Mouse (Mus musculus) intestine, embryonic 16.5 days (tissue): ENCODE data around the gene Tbrg4. TPM values are rescaled to one million over a fixed set of nuclear protein-coding genes. Genes with fewer than 3 reads are reported as not detected.
A peak's percentile ranks its signal among the peaks of the same experiment; 100 is the strongest.

Experiments used
- ATAC-seq: fragments of 200-750 bp; cut with Nextera tagmentation; 2 replicates; pipeline ENCODE4 v1.8.0; 2017; ENCODE audit warnings: moderate TSS enrichment, moderate library complexity
- H3K27ac ChIP-seq: fragments of 300-500 bp; sonication (generic); 2 replicates; pipeline ENCODE4 v1.5.1; 2014; ENCODE audit warnings: mild to moderate bottlenecking, low read length
- H3K27me3 ChIP-seq: fragments of 300-500 bp; sonication (generic); replicated peaks from 2 replicates; pipeline ENCODE4 v1.6.1; 2014; ENCODE audit warnings: low read length, control low read depth, mixed read lengths; ENCODE audit not compliant: control insufficient read depth, insufficient read depth
- H3K36me3 ChIP-seq: fragments of 300-500 bp; sonication (generic); 2 replicates; pipeline ENCODE4 v1.6.1; 2014; ENCODE audit warnings: low read length, control low read depth; ENCODE audit not compliant: control insufficient read depth, insufficient read depth
- H3K4me1 ChIP-seq: fragments of 300-500 bp; sonication (generic); 2 replicates; pipeline ENCODE4 v1.6.1; 2014; ENCODE audit warnings: low read length, control low read depth, mixed read lengths; ENCODE audit not compliant: control insufficient read depth, insufficient read depth
- H3K4me2 ChIP-seq: fragments of 300-500 bp; sonication (generic); 2 replicates; pipeline ENCODE4 v1.6.1; 2014; ENCODE audit warnings: low read depth, low read length, control low read depth
- H3K4me3 ChIP-seq: fragments of 300-500 bp; sonication (generic); 2 replicates; pipeline ENCODE4 v1.5.1; 2014; ENCODE audit warnings: mild to moderate bottlenecking, low read length
- H3K9ac ChIP-seq: fragments of 300-500 bp; sonication (generic); 2 replicates; pipeline ENCODE4 v1.6.1; 2014; ENCODE audit warnings: low read depth, low read length
- H3K9me3 ChIP-seq: fragments of 300-500 bp; sonication (generic); 2 replicates; pipeline ENCODE4 v1.6.1; 2016; ENCODE audit warnings: low read length, control low read depth; ENCODE audit not compliant: control insufficient read depth
- WGBS: fragments of 180-500 bp; shearing (Covaris S2); extraction: QIAGEN DNeasy Blood & Tissue Kit; methylation state at CpG from one replicate; pipeline ENCODE4 v1.1.7; 2014; 5-methylcytosine and 5-hydroxymethylcytosine counted together
- polyA plus RNA-seq: library from polyadenylated mRNA; unstranded; fragments of >200 nt; fragmentation: Nextera tagmentation; extraction: Ambion mirVana; gene quantifications from 2 replicates; pipeline ENCODE4 v1.2.1, GENCODE M21; 2015

Tbrg4 gene
- 64.0 and 64.2 TPM in 2 replicates for polyA plus RNA-seq

DNA sequence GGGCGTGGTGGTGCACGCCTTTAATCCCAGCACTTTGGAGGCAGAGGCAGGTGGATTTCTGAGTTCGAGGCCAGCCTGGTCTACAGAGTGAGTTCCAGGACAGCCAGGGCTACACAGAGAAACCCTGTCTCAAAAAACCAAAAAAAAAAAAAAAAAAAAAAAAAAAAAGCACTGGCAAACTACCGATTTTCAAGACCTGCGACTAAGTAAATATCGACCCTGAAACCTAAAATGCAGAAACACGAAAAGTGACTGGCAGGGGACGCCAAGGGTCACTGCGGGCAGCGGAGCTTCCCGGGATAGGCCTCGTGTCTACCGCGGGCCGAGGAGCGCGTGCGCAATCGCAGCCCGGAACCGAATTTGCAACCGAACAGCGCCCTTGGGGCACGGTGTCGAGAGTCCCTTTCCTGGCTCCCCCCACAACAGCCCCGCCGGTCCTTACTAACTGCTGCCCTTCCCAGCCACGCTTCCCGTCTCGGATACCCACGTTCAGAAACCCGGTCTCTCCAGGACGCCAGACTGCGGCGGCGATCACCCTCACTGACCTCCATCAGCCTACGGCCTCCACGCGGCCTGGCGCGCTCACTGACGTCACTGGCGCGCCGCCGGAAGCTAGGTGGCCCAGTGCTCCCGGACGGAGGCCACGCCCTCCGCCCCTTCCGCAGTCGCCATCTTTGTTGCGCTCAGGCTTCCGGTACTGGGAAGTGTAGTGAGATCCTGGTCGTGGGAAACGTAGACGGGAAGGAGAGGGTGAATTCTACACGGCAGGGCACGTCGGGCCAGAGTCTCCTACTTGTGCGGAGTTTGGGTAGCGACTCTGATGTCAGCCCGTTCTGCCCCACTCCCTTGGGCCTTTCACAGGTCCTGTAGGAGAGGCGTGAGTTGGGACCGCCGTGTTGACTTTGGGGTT, at the start of gene Tbrg4:
Gene Tbrg4 (minus strand): TSS at position 590 of the 910 bp plus-strand sequence.
- Histone ChIP-seq H3K4me2 (peak within 1 kb of the TSS; percentile 83), H3K4me1 (peaks cover 20% of the 10 kb centered on the region), H3K36me3 (peaks cover 12% of the 10 kb centered on the region), H3K27me3 (no peaks in the 10 kb centered on the region), H3K4me3 (peak within 1 kb of the TSS; percentile 78), H3K9me3 (no peaks in the 10 kb centered on the region), H3K27ac (peak within 1 kb of the TSS; percentile 96), H3K9ac (peak within 1 kb of the TSS; percentile 87)
- WGBS: under 1% methylated on average over 66 of the region's 66 CpGs
- ATAC-seq: peak; percentile 91

DNA sequence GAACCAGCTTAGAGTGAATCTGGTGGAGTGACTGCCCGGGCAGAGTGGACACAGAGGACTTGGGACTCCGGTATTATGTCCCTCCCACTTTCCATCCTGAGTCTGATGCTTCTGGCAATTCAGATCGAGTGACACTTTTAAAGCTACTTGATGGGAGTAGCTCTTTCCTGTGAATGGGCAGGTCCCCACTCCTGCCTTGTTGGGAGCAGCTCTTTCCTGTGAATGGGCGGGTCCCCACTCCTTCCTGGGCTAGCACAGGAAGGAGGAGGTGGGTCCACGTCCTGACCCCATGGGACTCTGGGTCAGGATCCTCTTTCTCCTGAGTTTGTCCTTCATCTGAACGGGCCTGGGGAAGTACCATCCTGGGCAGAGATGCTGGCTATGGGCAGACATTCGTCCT, 49.5 kb upstream of the Tbrg4 start:
- Histone ChIP-seq H3K4me1 (peaks cover 5% of the 10 kb centered on the region), H3K4me3 (no peak overlapping the region), H3K27ac (no peak overlapping the region), H3K27me3 (no peaks in the 10 kb centered on the region), H3K9me3 (no peaks in the 10 kb centered on the region), H3K9ac (no peak overlapping the region), H3K4me2 (no peak overlapping the region), H3K36me3 (no peaks in the 10 kb centered on the region)
- WGBS: 57% methylated on average over 7 of the region's 7 CpGs
- no peak for ATAC-seq

DNA sequence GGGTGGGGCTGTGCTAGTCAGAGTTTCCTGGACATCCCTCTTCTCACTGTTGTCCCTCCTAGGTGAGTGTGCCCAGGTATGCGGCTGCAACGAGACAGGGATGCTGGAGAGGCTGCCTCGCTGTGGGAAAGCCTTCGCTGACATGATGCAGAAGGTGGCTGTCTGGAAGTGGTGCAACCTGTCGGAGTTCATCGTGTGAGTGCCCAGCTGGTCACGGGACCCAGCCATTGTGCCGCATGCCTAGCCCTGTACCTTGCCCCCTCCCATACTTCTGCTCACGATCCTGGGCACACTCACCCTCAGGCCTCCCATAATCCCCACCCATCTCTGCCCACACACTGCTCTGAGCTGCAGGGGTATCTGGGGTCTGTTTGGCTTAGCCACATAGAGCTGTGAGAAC, 48.8 kb upstream of the Tbrg4 start:
- H3K36me3 ChIP-seq: no peaks in the 10 kb centered on the region
- H3K9me3 ChIP-seq: no peaks in the 10 kb centered on the region
- H3K4me2 ChIP-seq: no peak overlapping the region
- WGBS: 79% methylated on average over 9 of the region's 9 CpGs
- H3K27me3 ChIP-seq: no peaks in the 10 kb centered on the region
- H3K4me3 ChIP-seq: no peak overlapping the region
- no peak for ATAC-seq
- H3K9ac ChIP-seq: no peak overlapping the region
- H3K4me1 ChIP-seq: 0 out of 2 replicates have a peak, but pooled peaks cover 3% of the 10 kb centered on the region
- H3K27ac ChIP-seq: no peak overlapping the region

DNA sequence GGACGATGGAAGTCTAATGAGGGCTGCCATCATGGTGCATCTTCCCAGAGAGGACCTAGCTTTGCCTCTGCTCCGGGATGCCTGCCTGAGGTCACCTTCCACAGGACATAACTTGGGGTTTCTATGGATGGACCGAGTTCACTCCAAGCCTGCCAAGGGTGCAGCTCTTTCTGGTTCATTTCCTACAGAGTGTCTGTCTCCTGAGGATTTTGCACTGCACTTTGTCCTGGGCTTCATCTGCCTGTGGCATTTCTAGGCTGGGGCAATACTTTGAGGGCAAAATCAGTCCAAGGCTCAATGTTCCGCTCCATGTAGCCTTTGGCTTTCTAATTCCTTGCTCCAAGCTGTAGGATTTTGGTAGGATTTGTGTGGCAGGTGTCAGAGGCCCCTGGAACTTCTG, 45.0 kb upstream of the Tbrg4 start:
- Histone ChIP-seq H3K4me2 (no peak overlapping the region), H3K27ac (no peak overlapping the region)
- 84% methylated on average over 4 of the region's 4 CpGs for WGBS

DNA sequence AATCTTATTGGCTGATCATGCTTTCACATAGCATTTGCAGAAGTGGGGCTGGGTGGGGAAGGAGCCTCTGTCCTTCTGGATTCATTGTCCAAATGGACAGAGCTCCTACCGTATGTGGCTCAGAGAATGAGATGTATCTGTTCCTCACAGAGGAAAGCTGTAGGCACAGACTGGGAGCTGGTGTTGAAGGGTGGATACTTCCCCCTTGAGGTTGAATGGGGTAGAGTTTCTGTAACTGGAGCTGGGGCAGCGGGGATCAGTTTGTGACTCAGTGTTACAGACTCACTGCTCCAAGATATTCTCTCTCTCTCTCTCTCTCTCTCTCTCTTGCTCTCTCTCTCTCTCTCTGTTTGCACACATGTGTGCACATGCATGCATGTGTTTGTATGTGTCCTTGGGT, 44.2 kb upstream of the Tbrg4 start:
- Histone ChIP-seq H3K9ac (no peak overlapping the region), H3K36me3 (no peaks in the 10 kb centered on the region), H3K27ac (no peak overlapping the region), H3K4me1 (no peaks in the 10 kb centered on the region), H3K4me2 (no peak overlapping the region), H3K27me3 (no peaks in the 10 kb centered on the region), H3K4me3 (no peak overlapping the region), H3K9me3 (no peaks in the 10 kb centered on the region)
- 57% methylated on average over 2 of the region's 2 CpGs for WGBS
- ATAC-seq: no peak

More for the DNA sequence above, 45.0 kb upstream of the Tbrg4 start:
- no peaks in the 10 kb centered on the region for H3K27me3 ChIP-seq
- H3K9ac ChIP-seq: no peak overlapping the region
- H3K4me1 ChIP-seq: no peaks in the 10 kb centered on the region
- ATAC-seq: no peak
- no peaks in the 10 kb centered on the region for H3K9me3 ChIP-seq
- no peak overlapping the region for H3K4me3 ChIP-seq
- H3K36me3 ChIP-seq: no peaks in the 10 kb centered on the region

DNA sequence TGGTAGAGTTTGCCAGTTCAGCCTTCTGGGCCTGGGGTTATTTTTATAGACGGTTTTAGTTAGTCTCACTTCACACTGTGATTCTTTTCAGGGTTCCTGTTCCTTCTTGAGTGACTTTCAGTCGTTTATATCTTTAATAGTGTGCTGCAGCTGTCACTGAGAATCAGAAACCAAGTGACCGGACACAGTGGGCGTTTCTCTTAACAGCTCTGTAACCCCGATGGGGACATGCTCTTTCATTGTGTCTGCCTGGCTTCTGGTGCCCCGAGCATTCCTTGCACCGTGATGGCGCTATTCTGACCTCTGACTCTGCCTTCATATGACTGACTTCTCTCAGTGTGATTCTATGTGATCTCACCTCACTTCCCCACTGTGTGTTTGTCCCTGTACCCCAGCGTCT, 43.2 kb upstream of the Tbrg4 start:
- Histone ChIP-seq H3K36me3 (no peaks in the 10 kb centered on the region), H3K9ac (no peak overlapping the region), H3K4me3 (no peak overlapping the region), H3K9me3 (no peaks in the 10 kb centered on the region), H3K27ac (no peak overlapping the region), H3K4me1 (no peaks in the 10 kb centered on the region), H3K27me3 (no peaks in the 10 kb centered on the region), H3K4me2 (no peak overlapping the region)
- 59% methylated on average over 9 of the region's 9 CpGs for WGBS
- no peak for ATAC-seq

DNA sequence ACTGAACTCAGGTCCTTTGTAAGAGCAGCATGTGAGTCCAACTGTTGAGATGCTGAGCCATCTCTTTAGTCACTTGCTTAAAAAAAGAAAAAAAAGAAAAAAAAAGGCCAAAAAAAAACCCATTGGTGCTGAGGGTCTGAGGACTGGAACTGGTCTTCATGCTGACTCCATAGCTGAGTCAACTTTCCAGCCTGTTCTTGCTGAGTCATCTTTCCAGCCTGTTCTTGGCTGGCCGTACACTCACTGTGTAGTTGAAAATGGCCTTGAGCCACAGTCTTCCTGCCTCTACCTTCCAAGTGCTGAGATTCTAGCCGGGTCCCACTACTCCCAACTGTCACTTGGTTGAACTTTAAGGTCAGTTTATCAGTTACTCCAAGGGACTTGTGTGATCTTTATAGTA, 40.8 kb upstream of the Tbrg4 start:
- H3K4me2 ChIP-seq: no peak overlapping the region
- H3K4me3 ChIP-seq: no peak overlapping the region
- H3K36me3 ChIP-seq: no peaks in the 10 kb centered on the region
- 79% methylated on average over 2 of the region's 2 CpGs for WGBS
- no peak overlapping the region for H3K9ac ChIP-seq
- no peak overlapping the region for H3K27ac ChIP-seq
- no peak for ATAC-seq
- no peaks in the 10 kb centered on the region for H3K27me3 ChIP-seq
- H3K9me3 ChIP-seq: no peaks in the 10 kb centered on the region
- no peaks in the 10 kb centered on the region for H3K4me1 ChIP-seq

DNA sequence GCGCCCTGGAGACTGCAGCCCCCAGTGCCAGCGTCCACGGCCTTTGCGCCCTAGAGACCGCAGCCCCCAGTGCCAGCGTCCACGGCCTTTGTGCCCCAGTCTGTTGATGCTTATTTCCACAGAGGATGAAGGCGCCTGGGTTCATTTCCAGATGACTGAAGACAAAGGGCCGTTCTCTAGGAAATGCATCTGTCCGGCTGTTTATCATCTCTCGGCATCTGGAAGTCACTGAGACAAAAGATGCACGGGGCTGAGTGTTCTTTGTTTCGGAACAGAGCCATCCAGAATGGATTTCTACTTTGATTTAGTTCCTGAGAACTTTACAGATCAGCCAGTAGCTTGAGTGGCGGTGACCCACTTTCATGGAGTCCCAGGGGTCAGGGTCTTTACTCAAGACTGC, 35.3 kb upstream of the Tbrg4 start:
- no peaks in the 10 kb centered on the region for H3K27me3 ChIP-seq
- H3K36me3 ChIP-seq: no peaks in the 10 kb centered on the region
- no peaks in the 10 kb centered on the region for H3K9me3 ChIP-seq
- WGBS: 71% methylated on average over 14 of the region's 14 CpGs
- ATAC-seq: no peak
- no peak overlapping the region for H3K4me3 ChIP-seq
- peaks cover 4% of the 10 kb centered on the region; the same call in 1 of the 2 replicates for H3K4me1 ChIP-seq
- H3K9ac ChIP-seq: no peak overlapping the region
- H3K27ac ChIP-seq: no peak overlapping the region
- H3K4me2 ChIP-seq: no peak overlapping the region

DNA sequence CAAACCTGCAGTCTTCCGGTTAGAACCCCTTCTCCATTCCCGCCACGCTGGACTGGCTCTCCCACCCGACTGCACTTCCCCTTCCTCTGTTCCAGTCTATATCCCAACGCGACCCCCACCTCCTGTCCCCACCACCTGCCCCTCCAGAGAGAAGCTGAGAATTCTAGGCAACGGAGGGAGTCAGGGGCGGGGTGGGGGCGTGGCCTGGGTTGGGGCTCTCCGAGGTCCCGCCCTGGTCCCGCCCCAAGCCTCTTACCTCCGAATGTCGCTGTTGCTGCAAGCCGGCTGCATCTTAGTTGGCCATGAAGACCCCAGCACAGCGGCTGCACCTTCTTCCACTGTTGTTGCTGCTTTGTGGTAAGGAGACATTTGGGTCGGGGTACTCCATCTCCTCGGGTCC, 32.4 kb upstream of the Tbrg4 start, which contains the start of gene Ramp3:
Gene Ramp3 (plus strand): TSS at position 251 of the 400 bp plus-strand sequence.
- Histone ChIP-seq H3K4me3 (peak within 1 kb of the TSS; percentile 49), H3K36me3 (no peaks in the 10 kb centered on the region), H3K4me2 (peak within 1 kb of the TSS; percentile 92), H3K27ac (no peak within 1 kb of the TSS), H3K9ac (peak within 1 kb of the TSS; percentile 52), H3K9me3 (no peaks in the 10 kb centered on the region), H3K4me1 (peaks cover 4% of the 10 kb centered on the region; the same call in 1 of the 2 replicates), H3K27me3 (no peaks in the 10 kb centered on the region)
- peak; percentile 82 for ATAC-seq
- WGBS: 1% methylated on average over 18 of the region's 18 CpGs
